Mouse (Mus musculus) heart, postnatal 25 days (tissue): ENCODE results near the gene Enox1. TPM values are rescaled to one million over a fixed set of nuclear protein-coding genes. Genes with fewer than 3 reads are reported as not detected.
A peak's percentile ranks its signal among the peaks of the same experiment; 100 is the strongest.

Experiments
- DNase-seq: peaks from one replicate; pipeline ENCODE4 v3.0.0; 2022; ENCODE audit warnings: low spot score
- intact Hi-C: fragments of 180-260 bp; cut with DNase I; formaldehyde crosslinking; loops from one replicate; pipeline ENCODE4 v1.15.1; 2025
- total RNA-seq, 2 experiments: library from RNA; stranded (reverse); gene quantifications; 2 replicates each; pipeline ENCODE4 v1.2.3; 2021

Gene Enox1
- total RNA-seq, 2 experiments from 2014 or later, result 1.1 to 1.3 TPM

DNA sequence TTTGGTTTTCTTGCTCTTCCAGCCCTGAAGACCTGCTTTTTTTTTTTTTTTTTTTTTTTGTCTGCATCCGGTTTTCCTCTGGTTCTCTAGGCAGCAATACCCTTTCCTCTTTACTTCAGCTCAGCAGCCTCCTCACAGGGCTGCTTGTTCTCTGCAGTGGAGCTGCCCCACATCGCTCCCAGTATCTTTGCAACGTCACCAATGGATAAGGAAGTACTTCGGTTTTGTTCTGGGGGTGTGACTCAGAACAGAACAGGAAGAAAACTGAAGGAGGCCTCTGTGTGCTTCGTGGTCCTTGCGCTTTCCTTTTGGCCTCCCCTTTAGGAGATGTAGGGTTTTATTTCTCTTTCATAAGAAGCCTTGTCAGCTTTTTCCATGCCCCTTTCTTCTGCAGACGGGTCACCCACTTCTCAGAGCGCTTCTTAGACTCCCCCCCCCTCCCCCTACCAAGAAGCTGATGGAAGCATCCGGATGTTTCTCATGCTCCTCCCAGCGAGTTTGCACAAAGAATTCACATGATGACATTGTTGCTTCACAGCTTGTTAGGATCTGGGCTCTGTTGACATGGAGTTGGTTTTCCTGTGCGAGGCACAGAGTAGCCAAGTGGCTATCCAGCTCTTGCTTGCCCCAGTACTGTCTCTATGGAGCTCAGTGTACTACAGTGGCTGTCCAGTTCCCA is 187.2 kb downstream of the Enox1 start:
- DNase-seq, result peak; percentile 20
- intact Hi-C loops, result loop anchor here (10.0 kb wide), 1 partner anchor 189 kb away; the partner anchor contains the start of gene Enox1

DNA sequence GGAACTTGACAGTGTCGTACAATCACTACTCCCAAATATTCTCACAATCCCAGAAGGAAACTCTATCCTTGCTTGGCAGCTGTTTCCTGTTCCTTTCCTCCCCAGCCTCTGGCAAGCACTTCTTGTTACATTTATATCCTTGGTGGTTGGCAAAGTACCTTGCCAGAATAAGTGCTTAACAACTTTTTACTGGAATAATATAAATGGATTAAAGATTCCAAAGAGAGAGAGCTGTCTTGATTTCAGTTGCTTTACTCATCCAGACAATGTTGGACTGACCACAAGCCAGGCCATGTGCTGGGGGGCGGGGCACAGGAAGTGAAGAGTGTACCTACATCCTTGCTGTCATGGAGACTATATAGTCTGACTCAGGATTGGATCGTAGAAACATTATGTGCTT is 189.7 kb downstream of the Enox1 start:
- intact Hi-C loops, result loop anchor here (10.0 kb wide), 1 partner anchor 191 kb away; the partner anchor contains the start of gene Enox1
- no peak for DNase-seq

DNA sequence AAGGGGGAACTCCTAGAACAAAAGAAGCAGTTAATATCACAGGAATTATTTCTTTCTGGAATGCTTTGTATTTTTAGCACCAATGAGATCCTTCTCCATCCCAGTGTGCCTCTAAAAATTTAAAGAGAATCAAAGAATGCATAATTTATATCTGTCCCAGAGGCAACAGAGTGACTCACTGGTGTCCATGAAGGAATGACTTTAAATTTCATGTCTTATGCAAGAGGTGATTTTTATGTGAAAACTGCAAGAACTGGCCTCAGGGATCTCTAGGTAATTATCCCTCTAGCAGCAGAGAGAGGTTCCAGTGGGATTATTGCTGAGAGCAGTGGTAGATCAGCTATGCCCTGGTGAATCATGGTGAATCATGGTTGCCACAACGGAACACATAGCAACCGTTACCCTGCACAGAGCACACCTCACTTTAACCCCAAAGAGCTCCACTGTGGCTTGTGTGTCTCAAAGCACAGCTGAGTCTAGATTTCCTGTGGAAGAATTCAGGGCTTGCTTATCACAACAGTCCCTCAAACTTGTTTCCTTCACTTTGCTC is 195.3 kb downstream of the Enox1 start:
- no peak for DNase-seq
- intact Hi-C loops, result no loop called here

DNA sequence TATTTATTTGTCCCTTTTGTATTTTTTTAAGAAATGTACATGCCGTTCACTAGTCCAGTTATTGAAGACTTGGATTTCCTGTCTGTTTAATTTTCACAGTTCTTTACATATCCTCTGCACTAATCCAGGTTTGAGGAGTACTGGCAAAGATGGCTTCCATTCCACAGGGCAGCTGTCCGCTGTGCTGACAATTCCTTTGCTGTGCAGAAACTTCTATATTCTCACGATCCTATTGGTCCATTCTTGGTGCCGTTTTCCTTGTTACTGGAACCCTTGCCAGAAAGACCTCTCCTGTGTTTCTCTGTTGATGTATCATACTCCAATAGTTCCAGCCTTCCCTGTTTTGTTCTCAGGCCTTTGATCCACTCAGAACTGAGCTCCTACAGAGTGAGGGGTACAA is 206.1 kb downstream of the Enox1 start:
- intact Hi-C loops, result no loop called here
- no peak for DNase-seq

DNA sequence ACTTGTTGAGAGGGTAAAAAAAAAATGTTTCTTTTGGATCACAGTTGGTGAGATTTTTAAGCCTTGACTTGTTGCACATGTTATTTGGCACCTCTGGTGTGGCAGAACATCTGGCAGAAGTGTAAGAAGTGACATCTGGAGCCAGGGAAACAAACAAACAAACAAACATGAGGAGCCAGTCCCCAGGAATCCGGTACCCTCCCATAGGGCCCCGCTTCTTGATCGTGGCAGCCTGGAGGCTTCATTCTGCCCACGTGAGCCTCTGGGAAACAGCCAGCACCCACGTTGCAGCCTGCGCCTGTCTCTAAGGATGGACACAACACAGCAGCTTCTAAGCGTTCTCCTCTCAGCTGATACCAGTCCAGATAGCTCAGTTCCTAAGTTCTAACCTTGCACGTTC is 211.8 kb downstream of the Enox1 start:
- DNase-seq, result no peak
- intact Hi-C loops, result no loop called here

DNA sequence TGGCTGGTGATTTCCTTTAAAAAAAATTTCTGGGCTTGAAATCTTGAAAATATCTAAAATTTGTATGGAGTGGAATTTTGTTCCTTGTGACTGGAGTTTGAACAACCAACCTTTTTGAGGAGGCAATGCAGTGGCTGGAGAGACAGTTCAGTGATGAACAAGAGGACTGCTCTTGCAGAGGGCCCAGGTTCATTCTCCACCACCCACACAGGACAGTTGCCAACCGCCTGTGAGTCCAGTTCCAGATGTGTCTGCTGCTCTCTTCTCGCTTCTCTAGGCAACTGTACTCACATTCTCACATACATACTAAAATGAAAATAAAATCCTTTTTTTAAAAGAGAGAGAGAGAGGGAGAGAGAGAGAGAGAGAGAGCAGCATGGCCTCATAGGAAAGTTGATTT is 212.5 kb downstream of the Enox1 start:
- intact Hi-C loops, result no loop called here
- no peak for DNase-seq

DNA sequence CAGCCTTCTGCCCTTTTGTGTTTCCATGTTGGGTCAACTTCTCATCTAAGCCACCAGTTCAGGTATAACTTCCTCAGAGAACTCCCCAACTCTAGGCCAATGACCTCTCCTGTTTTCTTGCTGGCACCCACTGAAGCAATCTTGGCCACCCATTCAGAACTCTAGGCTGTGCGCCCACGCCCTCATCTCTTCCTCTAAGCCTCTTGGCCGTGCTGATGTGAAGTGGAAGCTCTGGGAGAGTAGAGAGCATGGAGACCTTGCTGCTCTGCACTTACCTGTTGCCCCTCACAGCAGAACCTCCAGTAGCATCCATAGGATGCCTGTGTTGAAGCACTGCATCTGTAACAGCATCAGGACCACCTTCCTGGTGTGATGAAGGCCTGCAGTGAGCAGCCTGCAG is 214.0 kb downstream of the Enox1 start:
- no peak for DNase-seq
- intact Hi-C loops, result no loop called here

DNA sequence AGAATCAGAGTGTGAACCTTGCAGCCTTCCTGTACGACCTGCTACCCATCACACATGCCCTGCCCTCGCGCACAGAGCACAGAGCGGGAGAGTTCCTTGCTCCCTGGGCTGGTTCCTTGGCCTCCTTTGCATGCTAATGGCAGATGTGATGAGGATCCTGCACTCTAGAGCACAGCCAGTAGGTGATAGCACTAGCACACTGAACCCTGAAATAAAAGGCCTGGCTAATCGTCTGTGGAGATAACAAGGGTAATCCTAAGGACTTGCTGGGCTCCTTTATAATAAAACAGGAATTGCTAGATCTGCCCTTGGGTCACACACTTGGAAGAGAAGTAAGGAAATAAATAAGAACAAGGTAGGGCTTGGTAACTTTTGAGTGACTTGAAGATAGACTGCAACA is 215.4 kb downstream of the Enox1 start:
- intact Hi-C loops, result no loop called here
- DNase-seq, result no peak

DNA sequence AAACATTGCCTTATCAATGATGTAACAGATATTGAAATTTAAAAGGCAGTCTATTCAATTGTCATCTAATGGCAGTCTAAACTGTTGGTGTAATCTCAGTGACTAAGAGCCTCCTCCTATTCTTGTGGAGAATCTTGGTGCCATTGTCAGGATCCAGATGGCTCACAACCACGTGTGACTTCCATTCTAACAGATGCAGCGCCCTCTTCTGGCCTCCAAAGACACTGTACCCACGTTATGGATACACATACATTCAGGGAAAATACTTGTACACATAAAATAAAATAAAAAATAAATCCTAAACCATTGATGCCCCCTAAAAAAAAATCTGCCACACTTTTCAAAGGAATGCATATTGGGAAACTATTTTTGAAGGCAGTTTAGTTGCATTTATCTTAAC is 216.6 kb downstream of the Enox1 start:
- intact Hi-C loops, result no loop called here
- DNase-seq, result no peak

DNA sequence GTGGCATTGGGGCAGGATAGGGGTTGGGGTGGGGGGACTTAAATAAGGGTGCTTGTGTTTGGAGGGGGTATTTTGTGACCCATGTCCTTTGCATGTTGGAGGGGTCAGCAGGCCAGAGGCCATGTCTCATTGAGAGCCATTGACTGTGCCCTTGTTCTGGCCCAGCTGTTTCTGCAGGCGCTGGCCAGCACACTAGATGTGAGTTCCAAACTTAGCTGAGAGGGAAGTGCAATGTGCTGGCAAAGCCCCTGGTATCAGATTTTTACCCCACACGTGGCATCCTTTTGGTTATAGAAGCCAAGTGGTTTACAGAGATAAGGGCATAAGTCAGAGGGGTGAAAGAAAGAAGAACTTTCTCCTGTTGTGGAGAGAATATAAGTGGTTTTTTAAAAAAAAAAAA is 218.5 kb downstream of the Enox1 start:
- intact Hi-C loops, result no loop called here
- no peak for DNase-seq

DNA sequence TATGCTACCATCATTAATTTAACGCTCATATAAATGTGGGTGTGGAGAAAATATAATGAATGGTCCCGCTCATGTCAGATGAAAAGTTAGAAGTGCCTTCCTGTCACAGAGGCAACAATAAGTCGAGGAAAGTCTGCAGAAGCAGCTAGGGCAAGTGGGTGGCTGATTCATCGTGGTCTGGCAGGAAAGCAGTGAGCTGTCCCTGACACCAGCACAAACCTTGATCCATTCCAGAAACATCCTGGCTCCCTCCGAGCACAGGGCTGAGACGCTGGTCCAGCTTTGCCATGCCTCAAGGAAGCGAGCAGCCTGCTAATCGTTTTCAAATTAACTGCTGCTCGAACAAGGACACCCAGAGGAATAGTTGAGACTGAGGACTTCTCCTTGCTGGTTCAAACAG is 219.1 kb downstream of the Enox1 start:
- intact Hi-C loops, result no loop called here
- no peak for DNase-seq

DNA sequence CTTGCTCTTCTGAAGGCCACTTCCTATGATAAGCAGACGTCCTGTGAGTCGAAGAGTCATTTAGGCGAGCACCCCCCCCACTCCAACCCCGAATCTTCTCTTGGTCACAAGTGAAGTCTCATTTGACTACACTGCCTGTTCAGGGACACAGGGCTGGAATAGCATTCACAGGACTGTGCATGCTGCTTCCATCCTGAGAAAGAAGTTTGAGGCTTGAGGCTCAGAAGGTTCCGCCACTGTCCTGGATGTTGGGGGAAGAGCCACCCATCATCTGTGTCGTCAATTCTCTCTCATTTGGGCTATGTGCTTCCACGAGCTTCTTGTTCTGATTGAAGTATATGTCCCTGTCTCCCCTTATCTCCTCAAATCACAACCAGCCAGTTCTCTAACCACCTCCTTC is 220.2 kb downstream of the Enox1 start:
- no peak for DNase-seq
- intact Hi-C loops, result no loop called here

DNA sequence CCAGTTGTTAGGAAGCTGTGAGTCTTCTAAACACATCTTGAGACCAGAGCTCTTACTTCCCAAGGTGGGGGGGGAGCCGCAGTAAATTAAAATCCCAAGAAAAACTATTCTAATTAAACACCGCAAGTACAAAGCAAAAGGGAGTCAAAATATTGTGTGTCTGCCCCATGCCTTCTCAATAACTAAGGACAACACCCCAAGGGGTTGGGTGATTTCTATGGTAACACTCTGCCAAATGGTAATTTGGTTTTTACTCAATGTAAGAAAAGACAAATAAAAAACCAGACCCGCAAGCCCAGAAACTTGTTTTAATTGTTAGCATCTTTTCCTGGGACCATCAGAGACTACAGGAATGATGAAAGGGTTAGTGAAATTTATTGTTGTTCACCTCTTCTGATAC is 220.9 kb downstream of the Enox1 start:
- no peak for DNase-seq
- intact Hi-C loops, result no loop called here

DNA sequence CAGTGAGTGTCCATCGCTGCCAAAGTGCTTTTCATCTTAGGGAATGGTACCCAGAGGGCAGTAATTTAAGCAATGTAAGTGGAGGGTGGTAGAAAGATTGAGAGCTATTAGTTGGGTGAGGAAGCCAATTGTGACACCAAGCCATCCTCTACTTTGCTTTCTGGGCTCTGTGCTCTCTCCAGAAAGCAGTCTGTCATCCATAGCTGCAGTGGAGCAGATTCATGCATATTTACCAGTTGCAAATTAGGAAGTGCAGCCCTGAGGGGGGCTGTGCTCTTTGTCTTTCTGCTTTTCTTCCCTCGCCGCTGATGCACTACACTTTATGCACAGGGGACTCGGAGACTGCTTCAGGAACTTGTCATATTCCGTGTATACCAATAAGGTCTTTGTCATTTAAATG is 221.3 kb downstream of the Enox1 start:
- no peak for DNase-seq
- intact Hi-C loops, result no loop called here

DNA sequence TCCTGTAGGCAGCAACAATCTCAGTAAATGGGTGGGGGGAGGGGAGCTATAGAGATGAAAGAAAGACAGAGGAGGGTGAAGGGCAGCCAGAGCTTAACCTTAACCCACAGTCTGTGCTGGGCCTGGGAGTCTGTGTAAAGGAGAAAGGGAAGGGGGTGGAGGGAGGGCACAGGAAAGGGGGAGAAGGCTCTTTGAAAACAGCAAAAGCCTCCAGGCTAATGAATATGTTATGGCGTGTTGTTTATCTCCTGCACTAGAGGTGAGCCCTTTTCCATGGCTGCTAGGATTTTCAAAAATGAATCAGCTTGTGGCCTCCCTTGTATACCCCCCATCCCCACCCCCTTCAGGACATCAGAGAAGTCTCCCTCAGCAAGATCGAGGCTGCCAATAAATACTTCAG is 225.0 kb downstream of the Enox1 start:
- DNase-seq, result no peak
- intact Hi-C loops, result no loop called here

DNA sequence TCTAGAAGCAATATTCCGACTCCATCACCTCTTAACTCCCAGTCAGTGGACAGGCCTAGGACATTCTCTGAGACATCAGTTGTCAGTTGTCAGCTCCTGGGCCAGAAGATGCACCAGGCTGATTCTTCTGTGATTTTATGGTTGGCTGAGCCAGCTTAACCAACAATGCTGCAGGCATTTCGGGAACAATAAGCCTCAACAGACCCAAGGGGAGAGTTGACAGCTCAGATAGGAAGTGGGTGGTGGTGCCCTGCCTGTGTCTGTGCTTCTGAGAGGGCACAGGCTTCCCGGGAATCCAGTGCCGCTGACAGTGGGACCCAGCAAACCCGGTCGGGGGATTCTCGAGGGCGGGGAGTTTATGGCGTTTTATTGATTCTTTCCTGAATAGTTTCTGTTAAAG is 229.1 kb downstream of the Enox1 start:
- DNase-seq, result no peak
- intact Hi-C loops, result no loop called here

DNA sequence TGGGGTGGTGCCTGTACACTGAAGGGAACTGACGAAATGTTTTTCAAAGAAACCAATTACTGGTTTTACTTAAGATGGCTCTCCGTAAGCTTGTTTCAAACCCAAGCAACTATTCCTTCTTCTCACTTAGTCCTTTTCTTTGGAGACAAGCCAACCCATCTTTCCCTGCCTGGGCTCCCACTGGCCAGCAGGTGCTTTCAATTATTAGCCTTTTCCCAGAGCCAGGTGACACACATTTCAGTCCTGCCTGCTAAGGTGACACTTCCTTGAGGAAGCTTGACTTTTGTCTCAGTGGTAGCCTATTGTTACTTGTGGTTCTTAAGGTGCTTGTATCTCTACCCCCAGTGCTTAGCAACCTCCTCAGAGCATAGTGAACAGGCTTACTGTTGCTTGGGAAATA is 231.3 kb downstream of the Enox1 start:
- intact Hi-C loops, result no loop called here
- DNase-seq, result no peak

DNA sequence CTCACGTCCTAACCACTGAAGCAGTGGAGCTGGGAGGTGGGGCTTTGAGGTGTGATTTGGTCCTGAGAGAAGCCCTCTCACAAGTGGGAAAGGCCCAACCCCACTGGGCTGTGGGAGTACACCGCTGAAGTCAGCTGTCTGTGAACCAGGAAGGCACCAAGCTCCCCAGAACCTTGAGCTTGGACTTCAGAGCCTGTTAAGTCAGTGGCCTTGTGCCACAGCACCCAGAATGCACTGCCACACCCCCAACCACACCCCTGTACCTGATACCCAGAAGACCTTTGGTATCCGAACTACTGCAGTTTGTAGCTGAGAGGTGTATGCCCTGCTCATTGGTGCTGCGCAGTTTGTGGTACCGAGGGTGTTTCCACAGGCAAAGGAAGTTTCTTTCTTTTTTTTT is 232.7 kb downstream of the Enox1 start:
- no peak for DNase-seq
- intact Hi-C loops, result no loop called here

DNA sequence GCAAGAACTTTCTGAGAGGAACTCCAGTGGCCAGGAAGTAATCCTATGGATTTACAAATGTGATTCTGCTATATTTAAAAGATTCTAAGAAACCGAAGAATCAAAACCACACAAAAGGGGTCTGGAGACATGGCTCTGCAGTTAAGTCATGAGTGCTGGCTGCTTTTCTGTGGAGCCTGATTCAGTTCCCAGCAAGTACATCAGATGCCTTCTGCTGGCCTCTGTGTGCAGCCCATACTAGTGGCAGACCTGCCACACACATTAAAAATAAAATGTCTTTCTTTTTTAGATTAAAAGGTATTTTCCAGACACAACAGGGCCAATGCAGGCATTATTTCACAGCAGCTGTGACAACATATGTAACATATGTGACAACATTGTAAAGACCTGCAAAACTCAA is 235.9 kb downstream of the Enox1 start:
- no peak for DNase-seq
- intact Hi-C loops, result no loop called here

DNA sequence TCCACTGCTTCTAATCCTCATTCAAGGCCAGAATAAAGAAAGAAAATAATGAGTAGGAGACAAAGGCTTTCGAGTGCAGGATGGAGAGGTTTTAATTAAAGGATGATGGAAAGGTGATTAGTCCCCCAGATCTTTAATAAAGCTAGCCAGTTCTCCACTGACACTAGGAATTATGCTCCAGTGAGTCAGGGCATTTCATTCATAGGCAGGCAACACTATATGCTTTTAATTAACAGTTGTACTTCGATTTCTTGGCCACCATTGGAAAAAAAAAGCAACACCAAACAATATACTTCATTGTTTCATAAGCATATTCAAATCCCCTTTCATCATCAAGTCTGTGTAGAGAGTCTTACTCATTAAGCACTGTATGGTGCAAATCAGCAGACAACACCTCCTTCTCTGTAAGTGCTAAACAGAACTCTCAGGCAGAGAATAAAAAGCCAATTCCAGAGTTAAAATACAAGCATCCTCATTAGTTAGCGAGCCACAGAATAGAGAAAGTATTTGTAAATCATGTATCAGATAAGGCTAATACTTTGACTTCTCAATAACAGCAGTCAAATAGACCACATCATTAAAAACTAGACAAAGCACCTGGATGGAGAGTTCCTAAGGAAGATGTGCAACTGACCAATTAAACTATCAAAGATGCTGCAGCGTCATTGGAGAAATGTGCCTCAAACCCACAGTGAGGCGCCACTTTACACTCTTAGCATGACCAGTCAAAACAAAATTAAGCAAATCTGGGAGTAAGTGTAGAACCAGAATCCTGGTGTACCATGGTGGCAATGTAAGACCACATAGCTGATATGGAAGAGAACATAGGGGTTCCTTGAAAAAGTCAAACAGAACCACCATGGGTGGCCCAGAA is 249.9 kb downstream of the Enox1 start:
- intact Hi-C loops, result no loop called here

DNA sequence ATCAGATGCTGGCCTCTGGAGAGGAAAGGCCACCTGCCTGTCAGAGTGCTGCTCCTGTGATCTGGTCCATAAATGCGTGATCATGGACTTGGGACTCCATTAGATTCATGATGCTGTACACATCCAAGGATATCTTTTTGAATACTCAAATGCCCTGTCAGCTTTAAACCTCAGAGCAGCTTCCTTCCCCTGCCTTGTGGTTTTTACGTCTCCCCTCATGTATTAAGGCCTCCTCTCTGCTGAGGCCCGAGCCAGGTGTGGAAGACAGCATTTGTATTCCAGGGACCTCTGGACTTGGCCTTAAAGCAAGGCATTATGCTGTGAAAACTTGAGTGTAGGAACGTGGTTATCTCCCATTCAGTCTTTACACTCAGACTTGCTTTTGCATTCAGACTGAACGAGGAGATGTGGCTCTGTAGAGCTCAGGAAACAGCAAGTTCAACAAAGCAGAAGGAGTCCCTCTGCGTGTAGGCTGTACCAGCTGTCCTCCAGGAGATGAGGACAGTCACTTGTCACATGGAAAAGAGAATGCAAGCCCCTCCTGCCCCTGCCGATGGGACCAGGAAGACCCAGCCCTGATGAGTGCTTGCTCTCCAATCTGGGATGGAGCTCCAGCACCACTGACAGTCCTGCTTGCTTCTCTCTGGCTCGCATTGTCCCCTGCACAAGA is 252.8 kb downstream of the Enox1 start:
- DNase-seq, result no peak
- intact Hi-C loops, result no loop called here

More for the DNA sequence above, 249.9 kb downstream of the Enox1 start:
- DNase-seq, result no peak
